Mouse (Mus musculus): Measurements from ENCODE around the gene Mboat7.
"Not testable (repeated sequence)": the region's sequence is repeated elsewhere in the genome, so short reads cannot be mapped to it uniquely, and the experiment has no call there.

Gene Mboat7

DNA sequence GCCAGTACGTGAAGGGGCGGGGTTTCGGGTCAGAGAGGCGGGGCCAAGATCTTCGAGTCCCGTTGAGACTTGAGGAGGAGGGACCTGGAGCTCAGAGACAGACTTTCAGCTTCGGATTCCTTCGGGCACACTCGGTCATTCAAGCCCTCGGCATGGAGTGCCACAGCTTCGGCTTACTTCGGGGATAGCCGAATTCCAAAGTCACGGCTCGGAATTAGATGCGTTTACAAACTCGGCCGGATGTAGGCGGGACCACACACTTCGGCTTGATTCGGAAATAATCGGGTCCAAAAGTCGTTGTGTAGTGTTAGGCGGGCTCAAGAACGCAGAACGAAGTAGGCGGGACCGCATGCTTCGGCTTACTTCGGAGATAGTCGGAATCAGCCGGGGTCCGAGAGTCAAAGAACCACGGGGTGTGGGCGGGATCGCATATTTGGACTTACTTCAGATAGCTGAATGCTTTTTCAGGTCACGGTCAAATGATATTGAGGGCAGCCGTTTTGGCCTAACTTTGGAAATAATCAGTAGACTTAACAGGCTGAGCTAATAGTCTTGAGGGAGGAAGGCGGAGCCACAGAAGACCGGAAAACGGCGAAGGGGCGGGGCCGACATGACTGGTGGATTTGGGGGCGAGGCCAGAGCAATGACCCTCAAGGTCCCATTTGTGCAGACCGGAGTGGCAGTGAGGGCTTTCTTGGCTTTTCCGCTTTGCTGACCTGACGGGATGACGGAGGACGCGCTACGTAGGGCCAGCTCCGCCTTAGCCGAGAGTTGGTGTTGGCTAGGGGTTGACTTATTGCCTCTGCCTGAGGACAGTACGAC, at the start of gene Mboat7:
Mboat7 (minus strand) TSS at position 537 of the 822 bp plus-strand sequence.
- peak; percentile 97 for DNase-seq (ENCODE audit: low spot score)

GRCm38 (mm10) chr7:3732675-3733074, 39.4 kb upstream of the Mboat7 start:
- not testable (repeated sequence) for DNase-seq (ENCODE audit: low spot score)

- DNase-seq (ENCODE audit: low spot score) = not testable (repeated sequence)
Measured at GRCm38 (mm10) chr7:3725459-3725858, 32.1 kb upstream of the Mboat7 start.

GRCm38 (mm10) chr7:3720268-3720667, 26.9 kb upstream of the Mboat7 start, which contains the start of gene Pirb:
TSS of gene Pirb (minus strand) at chr7:3720391.
- DNase-seq (ENCODE audit: low spot score) = not testable (repeated sequence)

DNA sequence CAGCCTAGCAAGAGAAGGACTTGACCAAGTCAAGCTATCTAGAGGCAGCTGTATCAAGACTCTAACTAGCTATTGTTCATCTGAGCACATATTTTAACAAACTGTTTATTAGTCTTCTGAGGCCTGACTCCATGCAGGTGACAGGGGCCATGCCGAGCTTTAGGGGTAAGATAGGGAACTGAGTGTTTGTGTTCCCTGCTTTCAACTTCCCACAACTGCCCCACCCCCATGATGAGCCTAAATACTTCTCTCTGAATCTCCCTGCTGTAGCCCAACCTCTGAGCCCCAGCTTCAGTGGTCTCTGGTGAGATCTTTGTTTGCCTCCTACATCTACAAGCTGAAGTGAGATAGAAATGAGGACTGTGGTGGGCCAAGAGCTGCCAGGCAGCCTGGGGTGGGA, 21.9 kb upstream of the Mboat7 start:
- DNase-seq (ENCODE audit: low spot score) = no peak

GRCm38 (mm10) chr7:3712264-3712942, 19.1 kb upstream of the Mboat7 start:
- DNase-seq (ENCODE audit: low spot score) = no peak

- peak; percentile 17 for DNase-seq (ENCODE audit: low spot score)
Measured at GRCm38 (mm10) chr7:3709000-3709399, 15.7 kb upstream of the Mboat7 start.

DNA sequence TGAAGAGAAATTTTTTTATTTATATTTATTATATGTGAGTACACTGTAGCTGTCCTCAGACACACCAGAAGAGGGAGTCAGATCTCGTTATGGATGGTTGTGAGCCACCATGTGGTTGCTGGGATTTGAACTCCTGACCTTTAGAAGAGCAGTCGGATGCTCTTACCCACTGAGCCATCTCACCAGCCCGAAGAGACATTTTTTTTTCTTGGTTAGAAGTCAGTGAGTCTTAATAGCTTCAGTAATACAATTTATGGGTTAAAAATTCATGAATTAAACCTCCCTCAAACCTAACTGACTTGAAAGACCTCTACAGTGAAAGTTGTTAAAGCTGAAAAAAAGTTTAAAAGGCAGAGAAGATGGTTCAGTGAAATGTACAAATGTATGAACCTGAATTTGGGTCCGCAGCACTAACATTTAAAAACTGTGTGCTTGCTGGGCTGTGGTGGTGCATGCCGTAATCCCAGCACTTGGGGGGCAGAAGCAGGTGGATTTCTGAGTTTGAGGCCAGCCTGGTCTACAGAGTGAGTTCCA, 15.2 kb upstream of the Mboat7 start:
- not testable (repeated sequence) for DNase-seq (ENCODE audit: low spot score)

- DNase-seq (ENCODE audit: low spot score) = peak; percentile 39
Measured at GRCm38 (mm10) chr7:3707568-3708413, 14.5 kb upstream of the Mboat7 start.

DNA sequence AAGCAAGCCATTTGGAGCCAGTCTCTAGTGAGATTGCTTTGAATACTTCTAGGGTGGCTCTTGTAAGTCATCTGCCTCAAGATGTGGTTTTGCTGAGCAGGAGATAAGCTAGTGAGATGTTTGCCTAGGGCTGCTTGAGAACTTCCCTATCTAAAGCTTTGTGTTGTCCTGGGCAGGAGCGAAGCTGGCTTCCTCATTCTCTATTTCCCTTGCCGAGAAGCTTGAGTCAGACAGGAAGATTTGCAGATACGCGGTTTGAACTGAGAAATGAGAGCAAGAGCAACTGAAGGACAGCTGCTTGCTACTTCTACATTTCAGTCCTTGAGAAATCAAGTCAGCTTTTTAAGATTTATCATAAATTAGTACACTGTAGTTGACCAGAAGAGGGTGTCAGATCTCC, 13.7 kb upstream of the Mboat7 start:
- peak; percentile 29 for DNase-seq (ENCODE audit: low spot score)

- peak; percentile 8 for DNase-seq (ENCODE audit: low spot score)
Measured at GRCm38 (mm10) chr7:3706343-3706934, 13.1 kb upstream of the Mboat7 start.

GRCm38 (mm10) chr7:3705911-3706310, 12.6 kb upstream of the Mboat7 start:
- DNase-seq (ENCODE audit: low spot score) = peak; percentile 11

DNA sequence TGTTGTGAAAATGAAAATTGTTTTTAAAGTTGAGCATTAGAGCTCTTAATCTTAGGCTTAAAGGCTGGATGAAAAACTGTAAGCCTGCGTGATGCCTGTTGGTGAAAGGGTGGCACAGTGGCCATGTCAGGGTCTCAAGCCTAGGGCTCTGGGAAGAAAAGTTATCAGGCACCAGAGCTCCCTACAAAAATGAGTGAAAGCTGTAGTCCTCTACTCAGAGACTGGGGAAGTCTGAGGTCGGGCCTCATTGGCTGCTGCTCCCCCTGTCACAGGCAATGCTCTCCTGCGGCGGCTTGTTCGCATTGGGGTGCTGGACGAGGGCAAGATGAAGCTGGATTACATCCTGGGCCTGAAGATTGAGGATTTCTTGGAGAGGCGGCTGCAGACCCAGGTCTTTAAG, 12.1 kb upstream of the Mboat7 start:
- DNase-seq (ENCODE audit: low spot score) = not testable (repeated sequence)

DNA sequence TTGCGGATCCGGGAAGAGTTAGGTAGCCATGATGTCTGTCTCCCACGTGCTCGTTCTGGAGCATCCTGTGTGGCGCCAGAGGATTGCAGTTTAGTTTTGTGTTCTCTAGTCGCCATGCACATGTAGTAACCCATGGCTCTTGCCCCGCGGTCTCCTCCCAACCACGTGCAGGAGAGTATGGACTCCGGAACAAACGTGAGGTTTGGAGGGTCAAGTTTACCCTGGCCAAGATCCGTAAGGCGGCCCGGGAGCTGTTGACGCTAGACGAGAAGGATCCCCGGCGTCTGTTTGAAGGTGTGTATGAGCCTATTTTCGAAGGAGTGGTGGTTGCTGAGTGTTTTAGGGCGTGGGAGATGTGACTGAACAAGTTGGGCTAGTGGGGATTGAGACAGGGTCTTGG, 11.2 kb upstream of the Mboat7 start:
- peak; percentile 17 for DNase-seq (ENCODE audit: low spot score)

- peak; percentile 99 for DNase-seq (ENCODE audit: low spot score)
Measured at GRCm38 (mm10) chr7:3703879-3704441, 10.6 kb upstream of the Mboat7 start, which contains the start of gene Rps9. TSS of gene Rps9 (plus strand) at chr7:3703993.

DNA sequence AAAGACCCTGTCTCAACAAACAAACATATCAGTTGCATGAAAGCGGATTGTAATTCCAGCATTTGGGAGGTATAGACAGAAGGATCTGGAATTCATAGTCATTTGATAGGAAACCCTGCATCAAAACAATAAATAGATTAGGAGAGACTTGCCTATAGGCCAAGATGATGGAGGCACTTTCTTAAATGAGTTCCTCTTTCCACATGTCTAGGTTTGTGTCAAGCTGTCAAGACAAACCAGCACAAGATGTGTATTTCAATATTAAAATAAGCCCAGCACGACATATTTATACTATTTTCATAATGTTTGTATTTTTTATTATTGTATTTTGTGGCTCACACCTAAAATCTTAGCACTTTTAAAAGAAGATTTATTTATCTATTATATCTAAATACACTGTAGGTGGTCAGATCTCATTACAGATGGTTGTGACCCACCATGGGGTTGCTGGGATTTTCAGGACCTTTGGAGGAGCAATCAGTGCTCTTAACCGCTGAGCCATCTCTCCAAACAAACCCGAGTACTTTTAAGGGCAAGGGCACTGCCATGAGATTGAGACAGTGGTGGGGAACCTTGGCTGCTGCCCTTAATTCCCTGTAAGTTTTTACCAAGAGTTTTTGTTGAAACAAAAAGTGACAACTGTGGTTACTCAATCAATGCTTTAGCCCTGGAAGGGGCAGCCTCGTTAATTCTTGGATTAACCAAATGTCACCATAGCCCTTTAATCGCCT, 10.0 kb upstream of the Mboat7 start:
- DNase-seq (ENCODE audit: low spot score) = no peak

GRCm38 (mm10) chr7:3698471-3698870, 5.1 kb upstream of the Mboat7 start:
- DNase-seq (ENCODE audit: low spot score) = no peak

DNA sequence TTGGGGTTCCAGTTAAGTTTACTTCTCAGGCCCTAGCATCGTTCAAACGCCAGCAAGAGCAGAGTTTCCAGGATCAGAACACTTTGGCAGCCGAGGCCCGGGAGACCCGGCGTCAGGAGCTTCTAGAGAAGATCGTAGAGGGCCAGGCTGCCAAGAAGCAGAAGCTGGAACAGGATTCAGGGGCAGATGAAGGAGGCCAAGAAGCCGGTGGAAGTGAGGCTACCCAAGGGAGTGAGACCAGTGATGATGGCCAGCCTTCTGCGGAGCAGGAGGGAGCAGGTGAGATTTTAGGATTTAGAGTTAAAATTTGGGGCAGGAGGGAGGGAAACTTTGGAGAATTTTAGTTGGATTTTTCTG, 1.6 kb upstream of the Mboat7 start:
- DNase-seq (ENCODE audit: low spot score) = not testable (repeated sequence)

DNA sequence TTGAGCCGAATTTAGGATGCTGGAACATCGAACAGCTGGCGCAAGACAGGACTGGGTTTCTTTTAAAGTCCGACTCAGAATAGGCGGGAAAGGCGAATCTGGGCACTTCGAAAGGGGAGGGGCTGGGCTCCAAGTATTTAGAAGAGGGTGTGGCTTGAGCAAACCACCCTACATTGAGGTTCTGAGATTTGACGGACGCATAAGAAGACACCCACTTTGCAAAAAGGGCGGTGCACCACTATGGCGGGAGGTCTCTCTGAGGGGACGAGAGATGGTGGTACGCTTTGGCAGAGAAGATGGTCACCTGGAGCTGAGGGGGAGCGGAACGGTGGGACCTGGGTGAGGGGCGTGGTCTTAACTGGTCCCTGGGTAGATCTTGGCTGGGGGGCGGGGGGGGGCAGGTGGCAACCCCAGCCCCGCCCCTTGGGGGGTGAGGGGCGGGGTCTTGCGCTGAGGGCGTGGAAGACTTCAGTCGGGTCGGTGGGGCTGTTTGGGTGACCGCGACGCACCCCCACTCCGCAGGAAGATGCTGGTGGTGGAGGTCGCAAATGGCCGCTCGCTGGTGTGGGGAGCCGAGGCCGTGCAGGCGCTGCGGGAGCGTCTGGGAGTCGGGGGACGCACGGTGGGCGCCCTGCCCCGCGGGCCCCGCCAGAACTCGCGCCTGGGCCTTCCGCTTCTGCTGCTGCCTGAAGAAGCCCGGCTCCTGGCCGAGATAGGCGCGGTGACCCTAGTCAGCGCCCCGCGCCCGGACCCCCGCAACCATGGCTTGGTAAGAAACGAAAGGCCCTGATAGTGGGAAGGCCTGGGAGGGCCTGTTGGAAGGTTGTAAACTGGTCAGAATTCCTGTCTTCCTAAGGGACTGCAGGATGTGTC, 989 bp upstream of the Mboat7 start:
- peak; percentile 91 for DNase-seq (ENCODE audit: low spot score)

DNA sequence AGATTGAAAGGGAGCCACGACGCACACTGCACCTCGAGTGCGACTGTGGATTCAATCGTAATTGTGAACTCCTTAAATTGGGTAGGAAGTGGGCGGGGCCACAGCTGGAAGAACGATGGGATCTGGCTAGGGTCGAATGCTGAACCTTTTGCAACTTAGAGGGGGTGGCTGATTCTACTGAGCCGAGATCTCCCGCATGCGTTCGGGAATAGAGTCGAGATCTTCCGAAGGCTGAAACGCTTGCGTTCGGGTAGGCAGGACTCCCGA, 419 bp upstream of the Mboat7 start:
- DNase-seq (ENCODE audit: low spot score) = no peak

Measured in embryo, embryonic 10 days (tissue).